Mouse (Mus musculus) C2C12 (cell line): ENCODE results near the gene Plekha6.

Experiments used
- CTCF ChIP-seq: IDR thresholded peaks from one replicate; pipeline ENCODE4 v1.5.1; 2011; ENCODE audit not compliant: control insufficient read depth, insufficient read depth, insufficient read length
- MAX ChIP-seq: IDR thresholded peaks from one replicate; pipeline ENCODE4 v1.6.1; 2011; ENCODE audit warnings: mild to moderate bottlenecking, control low read depth
- MYOD1 ChIP-seq: IDR thresholded peaks from one replicate; pipeline ENCODE4 v1.6.1; 2011; ENCODE audit warnings: low read depth; ENCODE audit not compliant: control insufficient read depth, insufficient read length
- MYOG ChIP-seq: IDR thresholded peaks from one replicate; pipeline ENCODE4 v1.6.1; 2011; ENCODE audit not compliant: control insufficient read depth, insufficient read length; ENCODE audit errors: extremely low read depth
- USF1 ChIP-seq: IDR thresholded peaks from one replicate; pipeline ENCODE4 v1.6.1; 2011; ENCODE audit warnings: low read depth, mild to moderate bottlenecking, control low read depth, moderate library complexity

GRCm38 (mm10) chr1:133252251-133252650 lies 88.2 kb downstream of the Plekha6 start:
- TF ChIP-seq CTCF: no peak
- no peak for TF ChIP-seq MAX
- no peak for TF ChIP-seq USF1
- no peak for TF ChIP-seq MYOD1
- no peak for TF ChIP-seq MYOG
